Mouse (Mus musculus): ENCODE results near the gene Elmod3. TPM values are rescaled to one million over a fixed set of nuclear protein-coding genes. Genes with fewer than 3 reads are reported as not detected.

The Elmod3 gene
- total RNA-seq, 2 experiments from 2014 or later, result 6.1 to 6.8 TPM

GRCm38 (mm10) chr6:72570644-72571397 is 27.4 kb downstream of the Elmod3 start:
- DNase-seq, result no peak

- DNase-seq, result no peak
Measured at GRCm38 (mm10) chr6:72568736-72569135, 29.5 kb downstream of the Elmod3 start.

GRCm38 (mm10) chr6:72567508-72567907 is 30.7 kb downstream of the Elmod3 start:
- DNase-seq, result no peak

GRCm38 (mm10) chr6:72566044-72566443 is 32.2 kb downstream of the Elmod3 start:
- peak; percentile 86 for DNase-seq

DNA sequence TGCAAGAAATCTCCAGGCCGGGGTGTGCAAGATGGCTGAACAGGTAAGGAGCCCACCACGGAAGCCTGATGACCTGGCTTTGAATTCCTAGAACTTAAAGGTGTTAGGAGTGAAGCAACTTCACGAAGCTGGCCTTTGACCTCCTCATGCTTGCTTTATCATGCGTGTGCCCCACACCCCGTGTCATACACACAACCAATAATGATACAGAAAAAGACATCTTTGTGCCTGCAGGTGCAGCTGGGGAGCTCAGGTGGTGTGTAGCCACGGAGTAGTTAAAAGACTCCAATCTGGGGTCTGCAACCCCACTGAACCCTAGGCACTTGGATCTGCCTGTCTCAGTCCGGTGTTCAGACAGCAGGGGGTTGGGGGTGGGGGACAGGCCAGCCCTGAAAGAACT is 32.7 kb downstream of the Elmod3 start:
- no peak for DNase-seq

- DNase-seq, result peak; percentile 23
Measured at GRCm38 (mm10) chr6:72562894-72563293, 35.3 kb downstream of the Elmod3 start.

DNA sequence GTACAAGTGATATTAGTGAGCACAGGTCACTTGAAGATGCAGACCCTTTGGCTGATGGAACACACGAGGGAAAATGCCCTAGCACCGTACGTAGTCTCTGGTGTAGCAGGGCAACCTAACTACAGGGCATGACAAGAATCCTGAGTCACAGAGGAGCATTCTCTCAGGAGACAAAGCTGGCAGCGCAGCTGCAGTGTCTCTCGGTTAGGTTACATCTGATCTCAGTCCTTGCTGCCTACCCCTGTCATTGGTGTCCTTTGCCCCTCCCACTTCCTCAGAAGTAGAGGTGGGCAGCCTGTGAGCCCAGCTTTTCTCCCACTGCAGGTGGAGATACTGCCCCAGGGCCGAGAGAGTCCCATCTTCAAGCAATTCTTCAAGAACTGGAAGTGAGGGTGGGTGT is 35.7 kb downstream of the Elmod3 start:
- no peak for DNase-seq

DNA sequence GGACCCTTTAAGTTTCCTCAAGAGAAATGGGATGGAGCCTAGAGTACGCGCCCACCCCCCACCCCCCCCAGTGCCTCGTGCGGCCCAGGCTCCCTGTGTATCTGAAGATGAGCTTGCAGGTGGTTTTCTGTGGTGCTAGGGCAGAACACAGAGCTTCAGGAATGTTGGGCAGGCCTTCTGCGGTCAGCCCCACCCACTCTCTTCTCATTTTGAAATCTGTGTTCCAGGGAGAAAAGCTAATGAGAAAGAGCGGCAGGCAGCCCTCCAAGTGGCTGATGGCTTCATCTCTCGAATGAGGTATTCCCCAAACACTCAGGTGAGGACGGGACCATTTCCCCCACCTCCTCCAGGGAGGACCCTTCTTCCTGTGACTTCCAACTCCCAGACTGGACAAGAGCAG is 37.4 kb downstream of the Elmod3 start:
- DNase-seq, result no peak

- DNase-seq, result no peak
Measured at GRCm38 (mm10) chr6:72553079-72553412, 45.2 kb downstream of the Elmod3 start.

- peak; percentile 43 for DNase-seq
Measured at GRCm38 (mm10) chr6:72552171-72553078, 45.8 kb downstream of the Elmod3 start.

DNA sequence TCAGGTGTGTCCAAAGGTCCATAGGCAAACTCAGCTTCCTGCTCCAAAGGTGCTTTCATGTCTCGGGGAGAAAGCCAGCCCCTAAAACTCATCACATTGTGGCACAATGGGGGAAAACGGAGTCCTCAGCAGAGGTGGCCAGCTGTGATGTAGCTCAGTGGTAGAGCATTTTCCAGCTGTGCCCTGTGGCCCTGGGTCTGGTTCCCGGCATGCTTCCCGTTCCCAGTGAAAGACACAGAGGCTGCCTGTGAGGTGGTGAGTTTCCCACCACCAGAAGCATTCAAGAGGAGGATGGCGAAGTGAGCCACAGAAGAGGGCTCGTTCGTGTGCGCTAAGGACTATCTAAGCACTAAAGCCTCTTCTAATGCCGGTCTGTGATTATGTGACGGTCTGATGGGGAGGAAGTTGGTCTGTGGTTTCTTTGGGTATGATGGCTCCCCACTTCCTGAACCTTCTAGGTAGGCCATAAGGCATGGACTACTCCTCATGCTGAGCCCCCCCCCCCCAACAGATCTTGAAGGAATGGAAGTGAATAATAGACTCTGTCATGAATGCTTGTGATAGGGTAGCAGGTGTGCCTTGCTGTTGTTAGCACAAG is 47.6 kb downstream of the Elmod3 start:
- no peak for DNase-seq

DNA sequence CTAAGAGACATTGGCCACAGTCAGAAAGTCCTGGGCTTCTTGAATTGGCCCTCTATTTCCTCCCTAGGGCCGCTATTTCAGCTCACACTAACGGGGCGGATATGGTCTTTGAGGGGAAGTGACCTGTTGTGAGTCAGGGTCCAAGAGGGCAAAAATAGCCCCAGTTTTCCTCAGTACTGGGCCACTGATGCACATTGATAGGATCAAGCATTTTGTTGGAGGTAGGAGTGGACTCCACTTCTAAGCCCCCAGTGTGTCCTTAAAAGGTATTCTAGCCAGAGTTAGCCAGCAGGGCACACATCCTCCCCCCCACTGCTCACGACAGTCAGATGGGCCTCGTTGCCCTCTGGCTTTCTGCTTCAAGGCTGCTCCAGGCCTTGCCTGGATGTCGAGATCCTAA is 48.2 kb downstream of the Elmod3 start:
- no peak for DNase-seq

- peak; percentile 34 for DNase-seq
Measured at GRCm38 (mm10) chr6:72549041-72549580, 49.1 kb downstream of the Elmod3 start.

DNA sequence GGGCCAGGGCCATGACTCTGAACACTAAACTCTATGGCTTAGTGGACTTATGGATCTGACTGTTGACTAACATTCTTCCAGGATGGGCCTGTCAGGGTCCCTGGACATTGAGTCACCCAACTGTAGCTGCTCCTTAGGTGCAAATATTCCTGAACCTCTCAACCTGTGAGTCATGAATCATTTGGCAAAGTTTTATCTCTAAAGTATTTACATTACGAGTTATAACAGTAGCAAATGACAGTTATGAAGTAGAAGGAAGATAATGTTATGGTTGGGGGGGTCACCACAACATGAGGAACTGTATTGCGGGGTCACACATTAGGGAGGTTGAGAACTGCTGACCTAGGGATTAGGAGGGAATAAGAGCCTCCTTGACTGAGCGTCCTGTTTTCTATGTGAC is 50.4 kb downstream of the Elmod3 start:
- DNase-seq, result no peak

DNA sequence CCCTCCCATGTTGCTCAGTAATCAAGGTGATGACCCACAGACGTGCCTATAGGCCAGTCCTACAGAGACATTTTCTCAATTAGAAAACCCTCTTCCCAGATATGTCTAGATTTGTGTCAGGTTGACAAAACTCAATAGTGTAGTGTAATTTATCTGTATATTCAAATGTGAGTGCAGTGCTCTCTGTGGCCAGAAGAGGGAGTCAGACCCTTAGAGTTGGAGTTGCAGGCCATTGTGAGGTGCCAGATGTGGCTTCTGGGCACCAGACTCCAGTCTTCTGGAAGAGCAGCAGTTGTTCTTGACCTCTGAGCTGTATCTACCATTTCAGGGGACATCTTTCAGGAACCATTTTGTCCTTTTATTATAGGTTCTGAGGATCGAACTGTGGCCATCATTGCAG is 51.1 kb downstream of the Elmod3 start:
- no peak for DNase-seq

- no peak for DNase-seq
Measured at GRCm38 (mm10) chr6:72545377-72545776, 52.8 kb downstream of the Elmod3 start.

DNA sequence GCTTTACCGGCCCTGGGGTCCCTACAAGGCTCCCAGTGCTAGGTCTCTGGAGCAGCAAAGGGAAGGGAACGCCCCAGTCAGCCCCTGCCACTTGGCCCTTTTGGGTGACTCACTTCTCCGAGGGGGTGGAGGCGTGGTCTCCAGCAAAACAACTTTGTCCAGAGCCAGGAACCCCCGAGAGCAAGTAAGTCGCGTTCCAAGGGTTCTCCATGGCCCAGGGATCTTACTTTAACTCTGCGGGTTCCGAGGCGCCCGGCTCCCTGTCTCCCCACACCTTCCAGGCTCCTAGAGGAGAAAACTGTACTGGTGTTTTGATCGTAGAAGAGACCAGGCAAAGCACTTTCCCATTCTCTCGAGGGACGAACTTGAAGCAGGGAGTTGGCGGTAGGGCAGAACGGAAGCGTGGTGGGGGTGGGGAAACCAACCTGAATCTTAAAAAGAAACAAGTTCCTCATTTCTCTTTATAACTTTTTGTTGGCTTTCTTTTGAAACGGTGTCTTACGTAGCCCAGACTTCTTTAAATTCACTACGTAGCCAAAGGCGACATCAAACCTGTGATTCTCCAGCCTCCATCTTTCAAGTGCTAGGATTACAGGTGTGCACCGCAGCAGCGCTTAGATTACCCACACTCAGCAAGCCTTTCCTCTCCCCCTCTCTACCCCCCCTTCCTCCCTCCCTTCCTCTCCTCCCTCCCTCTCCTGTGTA is 53.8 kb downstream of the Elmod3 start, which contains the start of gene Capg:
Capg (plus strand) TSS at position 109 of the 705 bp plus-strand sequence.
- DNase-seq, result peak; percentile 40

- no peak for DNase-seq
Measured at GRCm38 (mm10) chr6:72543265-72543850, 54.9 kb downstream of the Elmod3 start.

- peak; percentile 59 for DNase-seq
Measured at GRCm38 (mm10) chr6:72538562-72539031, 59.6 kb downstream of the Elmod3 start.

DNA sequence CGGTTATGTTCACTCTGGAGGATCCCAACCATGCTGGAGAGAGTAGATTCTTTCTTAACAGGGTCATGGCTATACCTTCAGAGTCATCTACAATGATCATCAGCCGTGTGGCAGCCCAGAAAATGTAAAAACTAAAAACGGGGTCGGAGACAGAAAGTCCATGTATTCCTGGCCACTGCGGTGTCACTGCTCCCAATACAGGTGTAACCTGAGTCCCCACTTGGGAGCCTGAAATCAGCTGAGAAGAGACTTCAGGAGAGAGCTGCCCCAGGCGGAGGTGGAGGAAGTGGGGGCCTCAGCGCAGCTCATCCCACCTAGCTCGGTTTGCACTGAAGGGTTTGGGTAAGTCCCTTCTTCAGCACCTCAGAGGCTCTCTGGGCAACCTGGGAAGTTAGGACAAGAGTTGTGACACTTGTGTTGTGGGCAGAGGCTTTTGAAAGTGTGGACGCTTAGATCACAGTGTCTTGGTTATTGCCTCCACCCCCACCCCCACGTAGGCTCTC is 60.2 kb downstream of the Elmod3 start:
- DNase-seq, result no peak

- peak; percentile 89 for DNase-seq
Measured at GRCm38 (mm10) chr6:72535165-72535564, 63.0 kb downstream of the Elmod3 start.

All from gastrocnemius, postnatal 10 days (tissue).